Mouse (Mus musculus): ENCODE results near the gene Sult2b1. TPM values are rescaled to one million over a fixed set of nuclear protein-coding genes. Genes with fewer than 3 reads are reported as not detected.

Sult2b1 gene
- total and polyA plus RNA-seq, 3 experiments: 0.08 TPM; not detected in 2

- no peak overlapping the region for H3K27ac ChIP-seq
- no peaks in the 10 kb centered on the region for H3K27me3 ChIP-seq (ENCODE audit: control insufficient read depth, insufficient read depth, low read length)
- H3K4me3 ChIP-seq: no peak overlapping the region
- intact Hi-C loops (cut with DNase I): loop anchor here (10.0 kb wide), 1 partner anchor 1071 kb away; the partner anchor contains the start of gene Vrk3
- no peak overlapping the region for H3K9ac ChIP-seq (ENCODE audit: low read depth, low read length)
- no peaks in the 10 kb centered on the region for H3K79me2 ChIP-seq (replicated peaks; ENCODE audit: control insufficient read depth, insufficient read depth, low read length)
- peaks cover 6% of the 10 kb centered on the region for H3K4me1 ChIP-seq (ENCODE audit: control insufficient read depth, insufficient read depth, low read length)
- H3K36me3 ChIP-seq (ENCODE audit: control insufficient read depth, insufficient read depth, low read length): peaks cover 4% of the 10 kb centered on the region
- 75% methylated on average over 10 of the region's 10 CpGs for WGBS
- DNase-seq: no peak
- TF ChIP-seq CTCF (IDR thresholded peaks at IDR 0.05) (no peak), POLR2A (IDR thresholded peaks at IDR 0.05; ENCODE audit: insufficient read depth, low read depth, low read length) (no peak), EP300 (IDR thresholded peaks at IDR 0.05; ENCODE audit: insufficient read depth, low read depth, low read length) (no peak)
Measured at GRCm38 (mm10) chr7:45815323-45815983, 31.0 kb upstream of the Sult2b1 start.

DNA sequence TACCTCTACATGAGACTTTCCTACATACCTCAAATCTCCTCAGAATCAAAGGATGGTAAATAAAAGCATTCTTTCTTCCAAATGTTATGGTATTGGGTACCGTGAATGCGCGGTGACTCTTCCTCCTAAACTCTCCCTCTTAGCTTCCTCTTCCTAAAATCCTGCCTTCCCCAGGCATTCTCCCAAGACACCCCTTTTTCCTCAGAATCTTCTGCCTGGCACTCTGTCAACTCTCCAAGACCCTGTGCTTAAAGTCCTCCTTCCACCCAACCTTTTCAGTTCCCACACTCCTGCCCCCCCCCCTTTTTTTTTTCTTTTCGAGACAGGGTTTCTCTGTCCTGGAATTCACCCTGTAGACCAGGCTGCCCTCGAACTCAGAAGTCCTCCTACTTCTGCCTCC lies 30.4 kb upstream of the Sult2b1 start:
- Histone ChIP-seq H3K36me3 (ENCODE audit: control insufficient read depth, insufficient read depth, low read length) (peaks cover 4% of the 10 kb centered on the region), H3K4me3 (0 out of 2 replicates have a peak overlapping the region, but pooled peaks have one; percentile 2), H3K9ac (ENCODE audit: low read depth, low read length) (no peak overlapping the region), H3K27ac (no peak overlapping the region), H3K27me3 (ENCODE audit: control insufficient read depth, insufficient read depth, low read length) (no peaks in the 10 kb centered on the region), H3K4me1 (ENCODE audit: control insufficient read depth, insufficient read depth, low read length) (peaks cover 6% of the 10 kb centered on the region), H3K79me2 (replicated peaks; ENCODE audit: control insufficient read depth, insufficient read depth, low read length) (no peaks in the 10 kb centered on the region)
- 8% methylated on average over 5 of the region's 5 CpGs for WGBS
- no peak for DNase-seq
- intact Hi-C loops (cut with DNase I): loop anchor here (10.0 kb wide), 1 partner anchor 1070 kb away; the partner anchor contains the start of gene Vrk3
- TF ChIP-seq EP300 (IDR thresholded peaks at IDR 0.05; ENCODE audit: insufficient read depth, low read depth, low read length): no peak
- TF ChIP-seq POLR2A (IDR thresholded peaks at IDR 0.05; ENCODE audit: insufficient read depth, low read depth, low read length): no peak
- no peak for TF ChIP-seq CTCF (IDR thresholded peaks at IDR 0.05)

GRCm38 (mm10) chr7:45813787-45814779 lies 29.6 kb upstream of the Sult2b1 start, which contains the start of gene Cyth2:
Gene Cyth2, minus strand, starts transcription at chr7:45814581.
- peaks cover 4% of the 10 kb centered on the region for H3K36me3 ChIP-seq (ENCODE audit: control insufficient read depth, insufficient read depth, low read length)
- WGBS: under 1% methylated on average over 89 of the region's 92 CpGs

DNA sequence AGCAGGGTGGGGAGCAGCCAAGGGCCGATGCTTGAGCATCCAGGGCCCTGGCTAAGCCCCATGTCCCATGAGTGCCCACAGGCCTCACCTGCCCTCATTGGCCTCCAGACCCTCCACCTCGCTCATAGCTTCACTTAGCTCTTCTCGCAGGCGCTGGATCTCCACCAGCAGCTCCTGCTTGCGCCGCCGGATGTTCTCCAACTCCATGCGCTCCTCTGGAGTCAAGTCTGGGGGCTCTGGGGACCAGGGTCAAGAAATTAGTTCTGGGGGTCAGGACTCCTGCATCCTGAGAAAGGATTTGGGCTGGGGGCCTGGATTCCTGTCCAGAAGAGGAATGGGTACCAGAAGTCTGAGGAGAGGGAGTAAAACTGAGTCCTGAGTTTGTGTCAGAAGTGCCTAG lies 28.5 kb upstream of the Sult2b1 start:
- peak overlapping the region; percentile 97; the same call in 1 of the 2 replicates for H3K27ac ChIP-seq

More at GRCm38 (mm10) chr7:45813787-45814779, 29.6 kb upstream of the Sult2b1 start, which contains the start of gene Cyth2:
- intact Hi-C loops (cut with DNase I): loop anchor here (10.0 kb wide), 1 partner anchor 1069 kb away; the partner anchor contains the start of gene Vrk3
- peaks cover 6% of the 10 kb centered on the region for H3K4me1 ChIP-seq (ENCODE audit: control insufficient read depth, insufficient read depth, low read length)
- DNase-seq: peak; percentile 96 to 99
- TF ChIP-seq CTCF (IDR thresholded peaks at IDR 0.05): no peak
- TF ChIP-seq POLR2A (IDR thresholded peaks at IDR 0.05; ENCODE audit: insufficient read depth, low read depth, low read length): peak; percentile 83
- TF ChIP-seq EP300 (IDR thresholded peaks at IDR 0.05; ENCODE audit: insufficient read depth, low read depth, low read length): no peak
- peak within 1 kb of the TSS; percentile 97 for H3K27ac ChIP-seq
- peak within 1 kb of the TSS; percentile 92 for H3K9ac ChIP-seq (ENCODE audit: low read depth, low read length)
- H3K79me2 ChIP-seq (replicated peaks; ENCODE audit: control insufficient read depth, insufficient read depth, low read length): no peaks in the 10 kb centered on the region
- peak within 1 kb of the TSS; percentile 67 for H3K4me3 ChIP-seq
- H3K27me3 ChIP-seq (ENCODE audit: control insufficient read depth, insufficient read depth, low read length): no peaks in the 10 kb centered on the region

DNA sequence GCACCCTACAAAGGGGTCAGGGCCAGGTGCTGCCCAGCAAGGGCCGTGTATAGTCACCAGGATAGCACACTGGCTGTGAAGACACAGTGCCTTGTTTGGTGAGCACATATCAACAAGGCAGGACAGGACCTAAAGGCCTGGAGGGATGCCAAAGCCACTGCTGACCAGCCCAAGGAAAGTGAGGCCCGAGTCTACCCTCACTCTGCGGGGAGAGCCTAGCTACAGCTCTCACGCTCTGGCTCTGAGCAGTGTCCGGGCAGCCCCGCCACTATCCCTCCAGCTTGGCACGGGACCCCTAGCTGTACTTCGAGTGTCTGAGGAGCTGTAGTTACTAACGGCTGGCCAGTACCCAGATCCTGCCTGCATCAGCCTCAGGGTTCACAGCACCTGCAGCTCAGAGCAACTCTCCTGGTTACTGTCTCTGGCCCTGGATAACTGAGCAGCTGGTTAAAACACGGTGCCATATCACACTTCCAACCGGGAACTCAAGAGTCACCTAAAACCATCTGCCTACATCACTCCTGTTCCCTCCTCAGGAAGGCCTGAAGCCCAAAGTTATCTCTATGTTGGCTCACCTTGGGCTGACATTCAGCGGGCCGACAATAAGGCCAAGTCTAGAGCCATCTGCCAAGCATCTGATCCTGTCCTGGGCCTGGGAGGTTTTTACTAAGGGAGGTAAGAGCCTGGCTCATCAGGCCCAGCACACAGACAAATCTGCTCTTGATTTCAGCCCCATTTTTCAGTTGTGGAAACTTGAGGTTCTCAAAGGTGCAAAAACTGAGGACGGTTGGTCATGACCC lies 25.0 kb upstream of the Sult2b1 start:
- H3K79me2 ChIP-seq (replicated peaks; ENCODE audit: control insufficient read depth, insufficient read depth, low read length): no peaks in the 10 kb centered on the region
- peak in 1 of 2 experiments; percentile 42 for DNase-seq
- 58% methylated on average over 14 of the region's 14 CpGs for WGBS
- H3K27me3 ChIP-seq (ENCODE audit: control insufficient read depth, insufficient read depth, low read length): no peaks in the 10 kb centered on the region
- no peak overlapping the region for H3K9ac ChIP-seq (ENCODE audit: low read depth, low read length)
- intact Hi-C loops (cut with DNase I): loop anchor here (5.0 to 10.0 kb wide), 3 partner anchors 87 to 1065 kb away; partner anchors contain the start of genes Bax, Fam83e and Vrk3
- H3K27ac ChIP-seq: no peak overlapping the region
- no peak overlapping the region for H3K4me3 ChIP-seq
- TF ChIP-seq EP300 (IDR thresholded peaks at IDR 0.05; ENCODE audit: insufficient read depth, low read depth, low read length): no peak
- no peak for TF ChIP-seq POLR2A (IDR thresholded peaks at IDR 0.05; ENCODE audit: insufficient read depth, low read depth, low read length)
- TF ChIP-seq CTCF (IDR thresholded peaks at IDR 0.05): no peak
- H3K4me1 ChIP-seq (ENCODE audit: control insufficient read depth, insufficient read depth, low read length): peaks cover 5% of the 10 kb centered on the region
- peaks cover 4% of the 10 kb centered on the region for H3K36me3 ChIP-seq (ENCODE audit: control insufficient read depth, insufficient read depth, low read length)

More for the DNA sequence above, 28.5 kb upstream of the Sult2b1 start:
- TF ChIP-seq EP300 (IDR thresholded peaks at IDR 0.05; ENCODE audit: insufficient read depth, low read depth, low read length) (no peak), POLR2A (IDR thresholded peaks at IDR 0.05; ENCODE audit: insufficient read depth, low read depth, low read length) (no peak), CTCF (IDR thresholded peaks at IDR 0.05) (no peak)
- 85% methylated on average over 8 of the region's 8 CpGs for WGBS
- DNase-seq: no peak
- Histone ChIP-seq H3K27me3 (ENCODE audit: control insufficient read depth, insufficient read depth, low read length) (no peaks in the 10 kb centered on the region), H3K4me3 (peak overlapping the region; percentile 67), H3K9ac (ENCODE audit: low read depth, low read length) (peak overlapping the region; percentile 32; the same call in 1 of the 2 replicates), H3K79me2 (replicated peaks; ENCODE audit: control insufficient read depth, insufficient read depth, low read length) (no peaks in the 10 kb centered on the region), H3K4me1 (ENCODE audit: control insufficient read depth, insufficient read depth, low read length) (peaks cover 6% of the 10 kb centered on the region), H3K36me3 (ENCODE audit: control insufficient read depth, insufficient read depth, low read length) (peaks cover 4% of the 10 kb centered on the region)
- intact Hi-C loops (cut with DNase I): loop anchor here (10.0 kb wide), 1 partner anchor 1068 kb away; the partner anchor contains the start of gene Vrk3
